Mouse (Mus musculus): Measurements from ENCODE around the gene Sec31a. TPM values are rescaled to one million over a fixed set of nuclear protein-coding genes. Genes with fewer than 3 reads are reported as not detected.

Sec31a gene
- polyA plus RNA-seq, 1 experiment from 2014 or later: 257 TPM

DNA sequence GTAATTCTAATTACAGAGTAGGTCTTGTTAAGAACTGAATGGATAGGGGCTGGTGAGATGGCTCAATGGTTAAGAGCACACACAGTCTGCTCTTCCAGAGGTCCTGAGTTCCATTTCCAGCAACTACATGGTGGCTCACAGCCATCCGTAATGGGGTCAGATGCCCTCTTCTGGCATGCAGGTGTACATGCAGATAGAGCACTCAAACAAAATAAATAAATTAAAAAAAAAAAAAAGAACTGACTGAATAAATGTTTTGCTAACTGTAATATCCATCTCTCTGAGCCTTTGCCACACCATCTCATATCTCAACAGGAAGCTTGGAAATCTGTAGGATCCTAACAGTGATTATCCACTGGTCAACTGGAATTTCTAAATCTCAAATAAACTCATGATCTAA lies 45.1 kb downstream of the Sec31a start:
- peaks cover 83% of the 10 kb centered on the region for H3K36me3 ChIP-seq

DNA sequence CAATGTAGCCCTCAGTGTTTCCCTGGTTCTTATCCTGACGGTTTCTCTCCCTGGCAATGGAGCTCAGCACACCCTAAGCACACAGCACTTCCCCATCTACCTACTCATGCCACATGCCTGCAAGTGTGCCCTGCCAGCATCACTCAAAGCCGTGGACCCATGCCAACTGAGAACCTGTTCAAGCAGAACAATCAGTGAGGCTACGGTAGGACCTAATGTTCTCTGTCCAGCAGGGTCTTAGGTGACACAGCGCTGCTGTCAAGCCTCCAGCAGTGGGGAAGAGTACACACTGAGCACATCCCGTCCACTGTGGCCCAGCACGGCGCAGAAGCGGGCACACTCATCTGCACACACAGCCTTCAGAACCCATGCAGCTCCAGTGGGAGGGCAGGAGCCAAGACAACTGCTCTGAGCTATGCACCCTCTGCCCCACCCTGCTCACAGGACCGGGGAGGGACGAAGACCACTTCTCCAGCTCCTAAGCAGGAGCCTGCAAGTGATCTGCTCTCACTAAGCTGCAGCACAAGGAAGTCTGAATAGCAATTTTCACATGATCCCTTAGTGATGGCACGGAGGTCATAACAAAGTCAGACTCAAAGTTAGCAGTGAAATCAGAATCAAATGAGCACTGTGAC lies 46.1 kb downstream of the Sec31a start:
- no peak overlapping the region for H3K4me3 ChIP-seq (replicated peaks)
- no peaks in the 10 kb centered on the region for H3K9me3 ChIP-seq (replicated peaks)
- H3K4me2 ChIP-seq (replicated peaks): no peak overlapping the region
- 91% methylated on average over 11 of the region's 11 CpGs for WGBS
- H3K27me3 ChIP-seq: no peaks in the 10 kb centered on the region
- ATAC-seq (ENCODE audit: insufficient number of reproducible peaks, low FRiP score, low TSS enrichment, low read depth): no peak; the same call in 1 of the 2 replicates
- H3K27ac ChIP-seq (replicated peaks): no peak overlapping the region
- peaks cover 83% of the 10 kb centered on the region for H3K36me3 ChIP-seq
- no peaks in the 10 kb centered on the region for H3K4me1 ChIP-seq
- H3K9ac ChIP-seq: no peak overlapping the region

More for the DNA sequence above, 45.1 kb downstream of the Sec31a start:
- Histone ChIP-seq H3K9me3 (replicated peaks) (no peaks in the 10 kb centered on the region), H3K27ac (replicated peaks) (no peak overlapping the region), H3K27me3 (no peaks in the 10 kb centered on the region), H3K4me2 (replicated peaks) (no peak overlapping the region), H3K9ac (no peak overlapping the region), H3K4me1 (no peaks in the 10 kb centered on the region), H3K4me3 (replicated peaks) (no peak overlapping the region)
- 39% methylated on average over 1 of the region's 1 CpGs for WGBS
- no peak for ATAC-seq (ENCODE audit: insufficient number of reproducible peaks, low FRiP score, low TSS enrichment, low read depth)

DNA sequence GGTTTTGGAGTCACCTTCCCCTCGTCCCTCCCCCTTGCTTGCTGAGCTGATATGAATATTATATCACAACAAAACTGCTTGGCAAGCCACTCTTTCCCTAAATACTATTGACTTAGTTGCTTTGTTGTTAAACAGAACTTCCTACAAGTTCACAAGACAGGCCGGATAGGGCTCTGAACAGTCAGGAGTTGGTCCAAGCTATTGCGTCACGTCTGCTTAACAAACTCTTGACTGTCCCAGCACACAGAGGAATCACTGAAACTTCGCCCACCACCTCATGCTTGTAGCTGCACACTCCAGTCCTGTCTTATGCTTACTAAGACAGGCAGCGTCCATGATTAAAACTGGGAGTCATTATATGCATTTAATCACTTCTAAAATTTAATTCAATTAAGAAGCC lies 46.9 kb downstream of the Sec31a start:
- Histone ChIP-seq H3K27me3 (no peaks in the 10 kb centered on the region), H3K4me1 (no peaks in the 10 kb centered on the region), H3K4me3 (replicated peaks) (no peak overlapping the region), H3K4me2 (replicated peaks) (no peak overlapping the region), H3K27ac (replicated peaks) (no peak overlapping the region), H3K9me3 (replicated peaks) (no peaks in the 10 kb centered on the region), H3K36me3 (peaks cover 83% of the 10 kb centered on the region), H3K9ac (no peak overlapping the region)
- 88% methylated on average over 6 of the region's 6 CpGs for WGBS
- no peak for ATAC-seq (ENCODE audit: insufficient number of reproducible peaks, low FRiP score, low TSS enrichment, low read depth)

DNA sequence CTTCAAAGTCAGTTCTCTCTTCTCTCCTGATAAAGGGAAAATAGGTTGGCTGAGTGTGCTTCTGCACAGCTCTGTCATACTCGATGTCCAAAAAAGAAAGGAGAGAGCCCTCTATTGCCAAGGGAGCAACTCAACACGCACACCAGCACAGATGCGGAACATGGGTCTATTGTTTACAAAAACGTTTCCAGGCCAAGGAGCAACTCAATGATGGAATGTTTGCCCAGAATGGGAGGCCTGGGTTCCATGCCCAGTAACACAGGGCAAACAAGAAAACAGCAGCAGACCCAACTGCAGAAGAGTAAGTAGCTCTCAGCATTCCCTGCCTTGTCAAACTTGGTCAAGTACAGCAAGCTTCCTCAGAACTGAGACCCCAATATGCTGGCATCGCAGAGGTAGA lies 47.5 kb downstream of the Sec31a start:
- no peak for ATAC-seq (ENCODE audit: insufficient number of reproducible peaks, low FRiP score, low TSS enrichment, low read depth)
- Histone ChIP-seq H3K4me1 (no peaks in the 10 kb centered on the region), H3K36me3 (peaks cover 83% of the 10 kb centered on the region), H3K4me2 (replicated peaks) (no peak overlapping the region), H3K27ac (replicated peaks) (no peak overlapping the region), H3K4me3 (replicated peaks) (no peak overlapping the region), H3K27me3 (no peaks in the 10 kb centered on the region), H3K9me3 (replicated peaks) (no peaks in the 10 kb centered on the region), H3K9ac (no peak overlapping the region)
- WGBS: 75% methylated on average over 5 of the region's 5 CpGs

DNA sequence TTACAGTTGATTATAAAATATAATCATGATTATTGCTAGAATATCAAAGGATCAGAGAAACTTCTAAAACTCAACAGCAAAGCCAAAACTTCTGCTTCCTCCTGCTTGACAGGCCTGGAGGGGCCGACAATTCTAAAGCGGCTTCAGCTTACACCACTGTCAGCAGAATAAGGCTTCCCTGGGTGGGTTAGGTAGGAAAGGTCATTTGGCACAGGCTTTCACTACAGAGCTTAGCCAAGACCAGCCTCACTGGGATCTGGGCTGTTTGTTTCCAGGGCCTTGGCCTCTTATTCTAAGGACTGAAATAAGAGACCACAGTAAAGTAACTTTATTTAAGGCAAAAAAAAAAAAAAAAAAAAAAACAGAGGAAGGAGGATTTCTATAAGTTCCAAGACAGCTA lies 49.0 kb downstream of the Sec31a start:
- no peaks in the 10 kb centered on the region for H3K27me3 ChIP-seq
- ATAC-seq (ENCODE audit: insufficient number of reproducible peaks, low FRiP score, low TSS enrichment, low read depth): no peak
- peaks cover 85% of the 10 kb centered on the region for H3K36me3 ChIP-seq
- no peak overlapping the region for H3K27ac ChIP-seq (replicated peaks)
- no peak overlapping the region for H3K9ac ChIP-seq
- WGBS: 81% methylated on average over 2 of the region's 2 CpGs
- no peak overlapping the region for H3K4me2 ChIP-seq (replicated peaks)
- H3K4me1 ChIP-seq: no peaks in the 10 kb centered on the region
- H3K4me3 ChIP-seq (replicated peaks): no peak overlapping the region
- H3K9me3 ChIP-seq (replicated peaks): no peaks in the 10 kb centered on the region

DNA sequence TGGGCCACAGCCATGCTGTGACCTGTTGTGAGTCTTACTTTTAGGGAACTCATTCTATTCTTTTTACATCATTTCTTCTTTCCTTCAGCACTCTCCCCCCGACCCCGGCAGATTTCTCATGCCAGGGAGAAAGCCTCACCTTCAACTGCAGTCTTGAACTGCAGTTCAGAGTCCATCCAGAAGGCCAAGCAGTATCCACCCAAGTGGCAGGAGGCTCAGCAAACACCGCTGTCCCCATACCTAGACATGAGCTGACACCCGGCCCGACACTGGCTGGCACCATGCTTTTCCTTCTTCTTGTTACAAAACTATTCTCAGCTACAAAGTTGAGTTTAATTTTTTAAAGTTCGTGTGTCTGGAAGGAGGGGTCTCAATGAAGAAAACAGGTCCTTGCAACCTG lies 55.7 kb downstream of the Sec31a start:
- no peak overlapping the region for H3K9ac ChIP-seq
- H3K9me3 ChIP-seq (replicated peaks): no peaks in the 10 kb centered on the region
- no peak overlapping the region for H3K27ac ChIP-seq (replicated peaks)
- H3K27me3 ChIP-seq: no peaks in the 10 kb centered on the region
- H3K4me3 ChIP-seq (replicated peaks): no peak overlapping the region
- H3K36me3 ChIP-seq: peaks cover 49% of the 10 kb centered on the region
- no peaks in the 10 kb centered on the region for H3K4me1 ChIP-seq
- H3K4me2 ChIP-seq (replicated peaks): no peak overlapping the region
- 89% methylated on average over 6 of the region's 6 CpGs for WGBS
- ATAC-seq (ENCODE audit: insufficient number of reproducible peaks, low FRiP score, low TSS enrichment, low read depth): no peak

DNA sequence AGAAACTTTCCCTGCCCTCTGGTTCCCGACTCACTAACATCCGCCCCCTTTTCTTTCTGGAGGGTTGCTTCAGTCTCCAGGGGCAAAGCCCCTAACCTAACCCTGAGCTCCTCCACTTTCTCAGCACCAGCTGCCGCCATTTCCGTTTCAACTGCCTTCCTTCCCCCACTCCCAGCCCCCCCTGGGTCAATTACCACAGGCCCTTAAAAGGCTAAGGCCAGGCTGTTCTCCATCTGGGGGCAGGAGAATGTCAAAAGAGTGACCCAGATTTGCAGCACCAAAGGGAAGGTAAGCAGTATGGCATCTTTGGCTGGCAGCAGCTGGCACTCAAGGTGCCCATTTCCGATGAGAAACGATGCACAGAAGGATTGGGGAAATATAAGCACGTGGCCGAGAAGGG lies 57.7 kb downstream of the Sec31a start:
- no peak overlapping the region for H3K9ac ChIP-seq
- ATAC-seq (ENCODE audit: insufficient number of reproducible peaks, low FRiP score, low TSS enrichment, low read depth): no peak
- peaks cover 30% of the 10 kb centered on the region for H3K36me3 ChIP-seq
- H3K27ac ChIP-seq (replicated peaks): no peak overlapping the region
- H3K9me3 ChIP-seq (replicated peaks): no peaks in the 10 kb centered on the region
- no peak overlapping the region for H3K4me3 ChIP-seq (replicated peaks)
- H3K4me2 ChIP-seq (replicated peaks): no peak overlapping the region
- no peaks in the 10 kb centered on the region; the same call in 1 of the 2 replicates for H3K4me1 ChIP-seq
- no peaks in the 10 kb centered on the region for H3K27me3 ChIP-seq
- 40% methylated on average over 8 of the region's 8 CpGs for WGBS

DNA sequence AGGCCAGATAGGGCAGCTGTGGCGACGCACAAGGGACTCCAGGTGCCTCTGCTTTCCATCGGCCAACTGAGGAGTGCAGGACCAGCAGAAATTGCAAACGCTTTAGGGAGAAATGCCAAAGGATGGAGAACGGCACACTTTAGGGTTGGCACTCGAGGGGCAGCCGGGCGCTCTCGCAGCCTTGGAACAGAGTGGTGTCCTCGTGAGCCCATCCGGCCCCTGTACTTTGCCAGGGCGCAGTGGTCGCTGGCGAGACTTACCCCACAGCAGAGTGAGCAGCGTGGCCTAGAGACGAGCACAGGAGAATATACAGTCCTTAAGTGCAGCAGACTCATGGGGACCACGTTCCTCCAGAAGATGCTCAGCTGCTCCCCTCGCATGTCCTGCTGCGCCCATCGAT lies 61.4 kb downstream of the Sec31a start:
- no peak overlapping the region for H3K9ac ChIP-seq
- 91% methylated on average over 20 of the region's 20 CpGs for WGBS
- H3K9me3 ChIP-seq (replicated peaks): no peaks in the 10 kb centered on the region
- no peak overlapping the region for H3K27ac ChIP-seq (replicated peaks)
- no peak overlapping the region for H3K4me3 ChIP-seq (replicated peaks)
- peaks cover 5% of the 10 kb centered on the region; the same call in 1 of the 2 replicates for H3K4me1 ChIP-seq
- no peak for ATAC-seq (ENCODE audit: insufficient number of reproducible peaks, low FRiP score, low TSS enrichment, low read depth)
- no peak overlapping the region for H3K4me2 ChIP-seq (replicated peaks)
- H3K27me3 ChIP-seq: no peaks in the 10 kb centered on the region
- H3K36me3 ChIP-seq: no peaks in the 10 kb centered on the region

DNA sequence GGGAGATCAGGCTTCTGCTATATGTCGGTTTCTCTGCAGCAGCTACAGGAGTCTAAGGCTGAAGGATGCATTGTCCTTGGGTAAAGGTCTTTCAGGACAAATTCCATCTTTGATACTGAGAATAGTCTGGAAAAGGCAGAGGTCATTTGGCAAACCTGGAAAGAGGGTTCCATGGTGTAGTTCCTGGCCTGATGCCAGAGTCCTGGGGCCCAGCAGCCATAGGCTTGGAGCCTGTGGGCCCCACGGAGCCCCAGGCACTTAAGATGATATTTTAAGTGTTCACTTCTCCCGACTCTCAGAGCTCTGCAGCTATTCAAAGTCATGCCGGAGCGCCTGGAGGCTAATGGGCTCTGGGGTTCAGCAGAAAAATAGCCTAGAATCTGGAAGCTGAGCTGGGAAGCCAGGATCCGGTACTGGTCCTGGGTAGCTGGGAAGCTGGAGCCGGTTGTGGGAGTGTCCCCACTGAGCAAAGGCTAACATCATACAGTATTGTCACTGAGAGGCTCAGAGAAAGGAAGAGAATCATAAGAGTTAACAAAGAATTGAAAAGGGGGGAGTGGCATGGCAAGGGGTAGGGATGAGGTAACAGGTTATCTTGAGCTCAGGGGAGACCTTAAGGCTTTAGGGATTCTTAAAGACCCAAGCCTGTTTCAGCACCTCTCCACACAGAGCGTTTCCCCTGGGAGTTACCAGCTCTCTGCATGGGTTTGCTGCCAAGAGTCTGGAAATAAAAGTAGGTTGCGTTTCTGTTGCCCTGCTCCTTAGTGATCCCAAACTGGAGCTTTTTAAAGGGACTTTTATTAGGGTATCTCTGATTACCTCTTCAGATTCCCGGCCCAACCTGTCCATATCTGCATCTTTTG lies 62.8 kb downstream of the Sec31a start:
- H3K27me3 ChIP-seq: no peaks in the 10 kb centered on the region
- ATAC-seq (ENCODE audit: insufficient number of reproducible peaks, low FRiP score, low TSS enrichment, low read depth): no peak
- H3K9me3 ChIP-seq (replicated peaks): no peaks in the 10 kb centered on the region
- no peak overlapping the region for H3K4me3 ChIP-seq (replicated peaks)
- H3K4me2 ChIP-seq (replicated peaks): no peak overlapping the region
- no peaks in the 10 kb centered on the region for H3K36me3 ChIP-seq
- peaks cover 5% of the 10 kb centered on the region; the same call in 1 of the 2 replicates for H3K4me1 ChIP-seq
- no peak overlapping the region for H3K27ac ChIP-seq (replicated peaks)
- no peak overlapping the region for H3K9ac ChIP-seq
- 44% methylated on average over 10 of the region's 10 CpGs for WGBS

DNA sequence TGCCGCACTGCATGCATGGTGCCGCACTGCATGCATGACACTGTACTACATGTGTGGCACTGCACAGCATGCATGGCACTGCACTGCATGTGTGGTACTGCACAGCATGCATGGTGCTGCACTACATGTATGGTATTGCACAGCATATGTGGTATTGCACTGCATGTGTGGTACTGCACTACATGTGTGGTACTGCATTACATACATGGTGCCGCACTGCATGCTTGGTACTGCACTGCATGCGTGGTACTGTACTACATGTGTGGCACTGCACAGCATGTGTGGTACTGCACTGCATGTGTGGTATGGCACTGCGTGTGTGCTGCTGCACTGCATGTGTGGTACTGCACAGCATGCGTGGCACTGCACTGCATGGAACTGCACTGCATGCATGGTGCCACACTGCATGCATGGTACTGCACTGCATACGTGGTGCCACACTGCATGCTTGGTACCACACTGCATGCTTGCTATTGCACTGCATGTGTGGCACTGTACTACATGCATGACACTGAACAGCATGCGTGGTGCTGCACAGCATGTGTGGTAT lies 65.1 kb downstream of the Sec31a start:
- 0 out of 2 replicates have a peak, but pooled peaks have one; percentile 41 for ATAC-seq (ENCODE audit: insufficient number of reproducible peaks, low FRiP score, low TSS enrichment, low read depth)
- Histone ChIP-seq H3K36me3 (no peaks in the 10 kb centered on the region), H3K9me3 (replicated peaks) (no peaks in the 10 kb centered on the region), H3K4me1 (peaks cover 5% of the 10 kb centered on the region; the same call in 1 of the 2 replicates), H3K4me2 (replicated peaks) (no peak overlapping the region), H3K4me3 (replicated peaks) (no peak overlapping the region), H3K27ac (replicated peaks) (no peak overlapping the region), H3K9ac (no peak overlapping the region), H3K27me3 (no peaks in the 10 kb centered on the region)
- 96% methylated on average over 8 of the region's 8 CpGs for WGBS

All from embryonic facial prominence, embryonic 15.5 days (tissue).